Mouse (Mus musculus) neural tube, embryonic 14.5 days (tissue): ENCODE measurements around the gene Fam78a. TPM values are rescaled to one million over a fixed set of nuclear protein-coding genes. Genes with fewer than 3 reads are reported as not detected.

Experiments
- ATAC-seq: fragments of 200-750 bp; cut with Nextera tagmentation; 2 replicates; pipeline ENCODE4 v1.8.0; 2017; ENCODE audit warnings: low read depth, mild to moderate bottlenecking, moderate TSS enrichment, moderate library complexity
- H3K27ac ChIP-seq: fragments of 300-500 bp; sonication (generic); 2 replicates; pipeline ENCODE4 v1.5.1; 2014; ENCODE audit warnings: low read depth, mild to moderate bottlenecking, control low read depth, low read length, moderate library complexity, mixed read lengths
- H3K27me3 ChIP-seq: fragments of 300-500 bp; sonication (generic); 2 replicates; pipeline ENCODE4 v1.6.1; 2014; ENCODE audit warnings: low read length; ENCODE audit not compliant: control insufficient read depth, insufficient read depth
- H3K36me3 ChIP-seq: fragments of 300-500 bp; sonication (generic); 2 replicates; pipeline ENCODE4 v1.6.1; 2014; ENCODE audit warnings: low read length, mixed read lengths; ENCODE audit not compliant: control insufficient read depth, insufficient read depth
- H3K4me1 ChIP-seq: fragments of 300-500 bp; sonication (generic); 2 replicates; pipeline ENCODE4 v1.6.1; 2014; ENCODE audit warnings: low read length; ENCODE audit not compliant: control insufficient read depth, insufficient read depth
- H3K4me2 ChIP-seq: fragments of 300-500 bp; sonication (generic); 2 replicates; pipeline ENCODE4 v1.6.1; 2014; ENCODE audit warnings: mild to moderate bottlenecking, low read depth, low read length, control low read depth
- H3K4me3 ChIP-seq: fragments of 300-500 bp; sonication (generic); 2 replicates; pipeline ENCODE4 v1.5.1; 2014; ENCODE audit warnings: low read depth, low read length, control low read depth, mixed read lengths
- H3K9ac ChIP-seq: fragments of 300-500 bp; sonication (generic); replicated peaks from 2 replicates; pipeline ENCODE4 v1.6.1; 2014; ENCODE audit warnings: low read depth, mild to moderate bottlenecking, control low read depth, low read length, mixed read lengths
- H3K9me3 ChIP-seq: fragments of 300-500 bp; sonication (generic); 2 replicates; pipeline ENCODE4 v1.6.1; 2016; ENCODE audit warnings: low read length; ENCODE audit not compliant: control insufficient read depth
- WGBS: fragments of 180-500 bp; shearing (Covaris S2); extraction: QIAGEN DNeasy Blood & Tissue Kit; methylation state at CpG from one replicate; pipeline ENCODE4 v1.1.7; 2014; 5-methylcytosine and 5-hydroxymethylcytosine counted together
- polyA plus RNA-seq: library from polyadenylated mRNA; unstranded; fragments of >200 nt; fragmentation: Nextera tagmentation; extraction: Ambion mirVana; gene quantifications from 2 replicates; pipeline ENCODE4 v1.2.1, GENCODE M21; 2014

Fam78a gene
- polyA plus RNA-seq = 0.28 and 0.50 TPM in 2 replicates

DNA sequence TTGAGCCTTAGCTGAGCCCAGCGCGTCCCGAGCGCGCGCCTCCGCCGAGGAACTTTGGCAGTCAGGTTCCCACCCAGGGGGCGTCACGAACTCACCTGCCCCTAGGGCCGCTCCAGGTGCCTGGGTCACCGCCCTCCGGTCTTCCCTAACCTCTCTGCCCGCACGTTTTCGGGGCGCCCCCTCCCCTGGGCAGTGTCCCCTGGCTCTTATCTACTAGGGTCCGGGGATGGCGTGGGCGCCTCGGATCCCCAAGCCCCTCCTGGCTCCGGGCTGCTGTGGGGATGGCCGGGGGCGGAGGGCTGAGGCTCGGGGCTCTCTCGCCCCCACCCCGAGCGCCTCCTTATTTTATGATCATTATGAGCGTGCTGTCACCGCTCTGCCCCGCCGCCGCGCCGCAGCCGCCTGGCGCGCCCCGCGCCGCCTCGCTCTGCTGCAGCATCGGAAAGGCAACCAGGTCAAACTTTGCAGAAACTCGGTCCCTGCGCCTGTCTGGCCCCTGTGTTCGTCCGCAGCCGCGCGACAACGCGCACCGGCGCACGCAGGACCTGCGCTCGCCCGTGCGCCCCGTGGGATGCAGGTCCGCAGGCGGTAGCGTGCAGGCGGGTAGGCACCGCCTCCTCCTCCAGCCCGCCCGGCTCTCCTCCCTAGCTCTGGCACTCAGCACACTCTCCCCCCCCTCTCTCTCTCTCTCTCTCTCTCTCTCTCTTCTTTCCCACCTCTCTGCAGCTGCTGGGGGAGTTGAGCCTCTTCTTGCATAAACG lies at the start of gene Fam78a:
Gene Fam78a (minus strand): TSS at position 747 of the 761 bp plus-strand sequence.
- H3K4me1 ChIP-seq = peaks cover 15% of the 10 kb centered on the region
- peak within 1 kb of the TSS; percentile 57 for H3K9ac ChIP-seq
- H3K9me3 ChIP-seq = no peaks in the 10 kb centered on the region
- H3K27ac ChIP-seq = no peak within 1 kb of the TSS
- peak; percentile 80 for ATAC-seq
- peak within 1 kb of the TSS; percentile 64 for H3K4me3 ChIP-seq
- peak within 1 kb of the TSS; percentile 100 for H3K4me2 ChIP-seq
- no peaks in the 10 kb centered on the region for H3K36me3 ChIP-seq
- peaks cover 31% of the 10 kb centered on the region for H3K27me3 ChIP-seq
- under 1% methylated on average over 59 of the region's 68 CpGs for WGBS

DNA sequence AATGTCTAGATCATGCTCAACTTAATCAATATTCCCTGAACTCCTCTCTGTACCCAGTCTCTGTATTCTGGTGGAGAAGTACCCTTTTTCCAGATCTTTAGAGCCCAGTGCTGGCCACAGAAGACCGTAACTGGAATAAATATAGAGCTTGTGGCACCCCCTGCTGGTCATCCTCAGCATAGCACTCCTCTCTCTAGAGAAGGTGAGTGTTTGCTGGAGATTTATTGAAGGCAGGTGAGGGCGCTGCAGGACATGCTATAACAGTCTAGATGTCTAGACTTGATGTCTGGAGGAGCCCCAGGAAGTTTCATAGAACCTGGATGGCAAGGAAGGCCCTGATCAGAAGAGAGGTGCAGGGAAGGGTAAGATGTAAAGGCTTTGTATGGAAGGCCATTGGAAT lies 49.4 kb upstream of the Fam78a start:
- no peak for ATAC-seq
- Histone ChIP-seq H3K27me3 (no peaks in the 10 kb centered on the region), H3K4me2 (no peak overlapping the region), H3K4me1 (peaks cover 4% of the 10 kb centered on the region; the same call in 1 of the 2 replicates), H3K9me3 (no peaks in the 10 kb centered on the region), H3K4me3 (no peak overlapping the region), H3K36me3 (no peaks in the 10 kb centered on the region), H3K9ac (no peak overlapping the region), H3K27ac (no peak overlapping the region)
- 3% methylated on average over 2 of the region's 2 CpGs for WGBS

DNA sequence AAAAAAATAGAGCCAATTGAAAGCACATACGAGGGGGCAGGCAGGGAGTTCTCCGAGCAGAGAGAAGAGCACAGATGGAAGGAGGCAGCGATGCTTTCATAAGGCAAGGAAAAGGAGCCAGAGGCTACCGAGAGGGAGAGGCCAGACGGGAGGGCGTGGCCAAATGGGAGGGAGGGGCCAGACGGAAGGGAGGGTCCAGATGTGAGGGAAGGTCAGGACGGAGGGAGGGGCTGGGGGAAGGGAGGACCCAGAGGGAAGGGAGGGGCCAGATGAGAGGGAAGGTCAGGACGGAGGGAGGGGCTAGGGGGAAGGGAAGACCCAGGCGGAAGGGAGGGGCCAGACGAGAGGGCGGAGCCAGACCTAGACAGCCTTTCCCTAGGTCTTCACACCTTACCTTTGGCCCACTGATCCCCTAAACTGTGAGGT lies 47.9 kb upstream of the Fam78a start:
- peaks cover 4% of the 10 kb centered on the region; the same call in 1 of the 2 replicates for H3K4me1 ChIP-seq
- H3K9ac ChIP-seq = no peak overlapping the region
- ATAC-seq = no peak
- no peaks in the 10 kb centered on the region for H3K27me3 ChIP-seq
- no peak overlapping the region for H3K27ac ChIP-seq
- no peak overlapping the region for H3K4me3 ChIP-seq
- no peaks in the 10 kb centered on the region for H3K9me3 ChIP-seq
- no peaks in the 10 kb centered on the region for H3K36me3 ChIP-seq
- H3K4me2 ChIP-seq = no peak overlapping the region
- WGBS = 5% methylated on average over 12 of the region's 12 CpGs

DNA sequence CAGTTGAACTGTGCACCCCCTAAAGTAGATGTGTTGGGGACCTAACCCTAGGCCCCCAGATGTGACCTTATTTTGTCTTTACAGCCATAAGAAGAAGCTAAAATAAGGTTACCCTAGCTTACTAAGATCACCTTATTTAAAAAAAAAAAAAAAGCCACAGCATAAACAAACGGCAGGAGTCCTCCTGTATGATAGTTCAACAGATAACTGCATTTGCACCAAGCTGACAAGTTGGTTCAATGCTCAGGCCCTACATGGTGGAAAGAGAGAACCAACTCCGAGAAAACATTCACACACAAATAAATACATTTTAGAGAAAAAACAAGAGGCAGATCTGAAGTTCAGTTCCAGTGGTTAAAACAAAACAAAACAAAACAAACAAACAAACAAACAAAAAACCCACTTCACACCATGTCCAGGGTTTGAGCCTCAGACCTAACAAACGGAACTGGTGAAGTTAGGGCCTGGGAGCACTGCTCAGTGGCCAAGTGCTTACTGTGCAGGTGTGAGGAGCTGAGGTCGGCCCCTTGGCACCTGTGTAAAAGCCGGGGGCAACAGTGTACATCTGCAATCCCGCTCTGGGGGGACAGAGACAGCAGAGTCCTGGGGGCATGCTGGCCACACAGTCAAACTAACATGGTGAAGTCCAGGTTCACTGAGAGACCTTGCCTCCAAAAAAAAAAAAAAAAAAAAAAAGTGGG lies 47.4 kb upstream of the Fam78a start:
- WGBS = 72% methylated on average over 6 of the region's 6 CpGs
- Histone ChIP-seq H3K9me3 (no peaks in the 10 kb centered on the region), H3K36me3 (no peaks in the 10 kb centered on the region), H3K4me2 (no peak overlapping the region), H3K27me3 (no peaks in the 10 kb centered on the region), H3K9ac (no peak overlapping the region), H3K4me3 (no peak overlapping the region), H3K27ac (no peak overlapping the region), H3K4me1 (no peaks in the 10 kb centered on the region)
- ATAC-seq = no peak

DNA sequence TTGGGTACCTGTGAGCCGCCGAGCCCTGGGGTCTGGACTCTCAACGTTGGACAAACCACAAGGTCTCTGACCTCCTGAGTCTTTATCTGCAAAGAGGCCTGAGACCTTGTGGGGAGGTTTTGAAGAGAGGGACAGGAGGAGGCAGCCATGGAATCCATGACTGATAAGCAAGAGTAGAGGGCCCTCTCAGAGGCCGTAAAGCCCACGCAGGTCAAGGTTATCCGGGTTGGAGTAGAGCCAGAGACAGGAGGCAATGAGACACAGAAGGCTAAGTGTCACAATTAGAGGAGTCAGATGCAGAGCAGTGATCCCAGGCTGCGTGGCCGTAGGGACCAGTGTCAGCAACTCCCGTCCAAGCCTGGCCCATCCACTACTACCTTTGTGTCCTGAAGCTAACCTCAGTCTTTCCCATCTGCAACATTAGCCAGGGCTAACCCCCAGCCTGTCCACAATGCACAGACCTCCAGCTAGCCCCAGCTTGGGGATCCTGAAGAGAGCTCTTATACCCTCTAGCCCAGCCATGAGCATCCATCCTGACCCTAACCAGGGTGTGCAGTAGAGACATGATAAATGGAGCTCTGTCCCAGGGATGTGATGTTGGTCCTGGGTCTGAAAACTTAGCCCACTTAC lies 46.7 kb upstream of the Fam78a start:
- Histone ChIP-seq H3K4me2 (no peak overlapping the region), H3K9me3 (no peaks in the 10 kb centered on the region)
- WGBS = 89% methylated on average over 9 of the region's 9 CpGs

DNA sequence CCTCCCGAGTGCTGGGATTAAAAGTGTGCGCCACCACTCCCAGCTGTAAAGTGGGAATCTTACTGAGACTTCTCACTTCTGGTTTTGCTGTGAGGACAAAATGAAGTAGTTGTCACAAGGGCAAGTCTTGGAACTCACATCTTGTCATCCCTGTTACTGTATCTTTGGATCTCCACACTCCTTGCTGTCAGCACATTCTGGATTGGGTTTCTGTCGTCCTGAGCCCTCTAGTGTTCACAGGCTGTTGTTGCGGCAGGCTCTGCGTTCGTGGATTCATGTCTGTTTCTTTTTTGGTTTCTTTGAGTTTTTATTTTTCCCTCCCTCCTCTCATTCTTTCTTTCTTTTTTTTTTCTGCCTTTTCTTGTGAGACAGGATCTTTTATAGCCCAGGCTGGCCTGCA lies 45.8 kb upstream of the Fam78a start:
- no peaks in the 10 kb centered on the region for H3K9me3 ChIP-seq
- no peak overlapping the region for H3K4me3 ChIP-seq
- H3K9ac ChIP-seq = no peak overlapping the region
- H3K4me1 ChIP-seq = no peaks in the 10 kb centered on the region
- ATAC-seq = no peak
- H3K27ac ChIP-seq = no peak overlapping the region
- H3K36me3 ChIP-seq = no peaks in the 10 kb centered on the region
- no peaks in the 10 kb centered on the region for H3K27me3 ChIP-seq
- H3K4me2 ChIP-seq = no peak overlapping the region
- 36% methylated on average over 6 of the region's 6 CpGs for WGBS

More for the DNA sequence above, 46.7 kb upstream of the Fam78a start:
- Histone ChIP-seq H3K4me3 (no peak overlapping the region), H3K27ac (no peak overlapping the region), H3K27me3 (no peaks in the 10 kb centered on the region), H3K36me3 (no peaks in the 10 kb centered on the region), H3K9ac (no peak overlapping the region), H3K4me1 (no peaks in the 10 kb centered on the region)
- ATAC-seq = no peak

DNA sequence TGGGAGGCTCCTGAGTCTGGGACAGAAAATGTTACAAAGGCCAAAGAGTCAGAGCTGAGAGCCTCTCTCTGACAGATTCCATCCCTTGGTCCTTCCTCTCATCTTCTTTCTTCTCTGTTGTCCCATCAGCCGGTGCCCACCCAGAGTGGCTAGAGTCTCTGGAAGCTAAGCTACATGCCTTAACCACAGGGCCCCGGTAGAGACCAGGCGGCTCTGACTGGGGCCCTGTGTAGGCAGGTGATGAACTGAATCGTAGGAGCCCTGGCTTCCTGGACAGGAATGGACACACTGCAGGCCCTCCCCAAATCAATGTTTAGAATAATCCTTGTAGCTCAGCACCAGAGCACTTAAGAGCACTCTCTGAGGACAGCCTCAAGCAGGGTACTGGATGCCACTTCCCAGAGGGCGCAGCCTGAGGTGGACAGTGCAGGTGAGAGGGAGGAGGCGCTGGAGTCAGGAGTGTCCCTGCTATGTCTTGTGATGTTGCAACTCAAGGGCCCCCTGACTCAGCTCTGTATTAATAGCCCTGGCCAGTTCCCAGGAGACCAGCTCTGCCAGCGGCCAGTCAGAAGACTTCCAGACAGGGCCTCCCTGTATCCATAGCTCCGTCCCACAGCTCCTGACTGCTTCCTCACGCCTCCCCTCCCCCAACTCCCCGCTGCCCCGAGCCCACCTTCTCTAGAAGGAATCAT lies 44.9 kb upstream of the Fam78a start:
- no peak overlapping the region for H3K27ac ChIP-seq
- no peak overlapping the region for H3K4me3 ChIP-seq
- no peaks in the 10 kb centered on the region for H3K4me1 ChIP-seq
- no peak overlapping the region for H3K4me2 ChIP-seq
- ATAC-seq = no peak
- H3K27me3 ChIP-seq = no peaks in the 10 kb centered on the region
- no peaks in the 10 kb centered on the region for H3K9me3 ChIP-seq
- no peak overlapping the region for H3K9ac ChIP-seq
- 58% methylated on average over 11 of the region's 11 CpGs for WGBS
- no peaks in the 10 kb centered on the region for H3K36me3 ChIP-seq

DNA sequence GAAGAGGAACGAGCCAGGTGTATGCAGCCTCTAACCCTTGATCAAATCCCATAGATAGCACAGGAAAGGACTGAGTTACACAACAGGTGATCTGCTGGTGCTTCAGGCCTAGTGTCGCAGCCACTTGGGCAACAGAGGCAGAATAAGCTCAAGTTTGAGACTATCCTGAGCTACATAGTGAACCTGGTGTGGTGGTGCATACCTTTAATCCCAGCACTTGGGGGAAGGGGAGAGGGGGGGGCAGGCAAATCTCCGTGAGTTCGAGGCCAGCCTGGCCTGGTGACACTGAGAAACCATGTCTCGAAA lies 43.8 kb upstream of the Fam78a start:
- no peak for ATAC-seq
- Histone ChIP-seq H3K4me1 (no peaks in the 10 kb centered on the region), H3K9ac (no peak overlapping the region), H3K9me3 (no peaks in the 10 kb centered on the region), H3K27ac (no peak overlapping the region), H3K4me2 (no peak overlapping the region), H3K36me3 (no peaks in the 10 kb centered on the region), H3K27me3 (no peaks in the 10 kb centered on the region), H3K4me3 (no peak overlapping the region)
- 83% methylated on average over 5 of the region's 5 CpGs for WGBS
